Mouse (Mus musculus): ENCODE results near the gene Mipep. TPM values are rescaled to one million over a fixed set of nuclear protein-coding genes. Genes with fewer than 3 reads are reported as not detected.

The Mipep gene
- total RNA-seq, 4 experiments from 2014 or later = 35.0 to 37.7 (median 36.3) TPM

- DNase-seq (ENCODE audit: low spot score in 2 of 2) = no peak
Observed at GRCm38 (mm10) chr14:60863396-60863795, 79.0 kb downstream of the Mipep start.

GRCm38 (mm10) chr14:60866399-60866798 is 82.0 kb downstream of the Mipep start:
- DNase-seq (ENCODE audit: low spot score in 2 of 2) = no peak

- DNase-seq (ENCODE audit: low spot score in 2 of 2) = no peak
Observed at GRCm38 (mm10) chr14:60868325-60868724, 84.0 kb downstream of the Mipep start.

- no peak for DNase-seq (ENCODE audit: low spot score in 2 of 2)
Observed at GRCm38 (mm10) chr14:60871831-60872230, 87.5 kb downstream of the Mipep start.

GRCm38 (mm10) chr14:60882106-60882505 is 97.7 kb downstream of the Mipep start:
- DNase-seq (ENCODE audit: low spot score in 2 of 2) = no peak

- DNase-seq (ENCODE audit: low spot score in 2 of 2) = no peak
Observed at GRCm38 (mm10) chr14:60882681-60883080, 98.3 kb downstream of the Mipep start.

GRCm38 (mm10) chr14:60885361-60885950 is 101.1 kb downstream of the Mipep start:
- no peak for DNase-seq (ENCODE audit: low spot score in 2 of 2)

- no peak for DNase-seq (ENCODE audit: low spot score in 2 of 2)
Observed at GRCm38 (mm10) chr14:60893882-60894281, 109.5 kb downstream of the Mipep start.

- DNase-seq (ENCODE audit: low spot score in 2 of 2) = no peak
Observed at GRCm38 (mm10) chr14:60895172-60896000, 111.0 kb downstream of the Mipep start.

GRCm38 (mm10) chr14:60898086-60898667 is 113.8 kb downstream of the Mipep start:
- no peak for DNase-seq (ENCODE audit: low spot score in 2 of 2)

GRCm38 (mm10) chr14:60904501-60904900 is 120.1 kb downstream of the Mipep start:
- DNase-seq (ENCODE audit: low spot score in 2 of 2) = no peak

GRCm38 (mm10) chr14:60906421-60907374 is 122.3 kb downstream of the Mipep start:
- DNase-seq (ENCODE audit: low spot score in 2 of 2) = no peak

GRCm38 (mm10) chr14:60909351-60909750 is 125.0 kb downstream of the Mipep start:
- no peak for DNase-seq (ENCODE audit: low spot score in 2 of 2)

GRCm38 (mm10) chr14:60910506-60911444 is 126.4 kb downstream of the Mipep start:
- DNase-seq (ENCODE audit: low spot score in 2 of 2) = no peak

- no peak for DNase-seq (ENCODE audit: low spot score in 2 of 2)
Observed at GRCm38 (mm10) chr14:60912981-60913468, 128.7 kb downstream of the Mipep start.

GRCm38 (mm10) chr14:60916661-60917060 is 132.3 kb downstream of the Mipep start:
- no peak for DNase-seq (ENCODE audit: low spot score in 2 of 2)

GRCm38 (mm10) chr14:60926011-60926410 is 141.6 kb downstream of the Mipep start:
- DNase-seq (ENCODE audit: low spot score in 2 of 2) = no peak

GRCm38 (mm10) chr14:60935705-60936104 is 151.3 kb downstream of the Mipep start:
- no peak for DNase-seq (ENCODE audit: low spot score in 2 of 2)

GRCm38 (mm10) chr14:60937481-60938039 is 153.2 kb downstream of the Mipep start:
- no peak for DNase-seq (ENCODE audit: low spot score in 2 of 2)

Measured in gastrocnemius, adult 8-10 months (tissue).